Mouse (Mus musculus) adipose tissue, adult 10 weeks (tissue): ENCODE results near the gene Gclm. TPM values are rescaled to one million over a fixed set of nuclear protein-coding genes. Genes with fewer than 3 reads are reported as not detected.

Source experiments
- polyA plus RNA-seq: library from polyadenylated mRNA; stranded (reverse); fragments of 350-450 nt; fragmentation: Illumina TruSeq; extraction: RNeasy Lipid Tissue Mini Kit (QIAGEN cat#74804); gene quantifications from one replicate; pipeline ENCODE4 v1.2.3, GENCODE M21; 2014; ENCODE audit warnings: low read depth, low replicate concordance

Gene Gclm
- polyA plus RNA-seq, result 122 TPM

GRCm38 (mm10) chr3:122245215-122245877 lies at the start of gene Gclm:
TSS of gene Gclm (plus strand) at chr3:122245557.

GRCm38 (mm10) chr3:122274241-122275024 lies 29.1 kb downstream of the Gclm start, which contains the start of gene Dnttip2:
TSS of gene Dnttip2 (plus strand) at chr3:122274388.

GRCm38 (mm10) chr3:122293954-122294850 lies 48.8 kb downstream of the Gclm start, which contains the start of gene Bcar3:
TSS of gene Bcar3 (plus strand) at chr3:122294136.

Other genes starting within 250 kb of the Gclm start
- gene Abca4, start 201.1 kb upstream of the Gclm start, polyA plus RNA-seq, result 2.1 TPM
- gene Dnttip2, start 28.8 kb downstream of the Gclm start, polyA plus RNA-seq, result 25.2 TPM
- gene Bcar3, start 48.6 kb downstream of the Gclm start, polyA plus RNA-seq, result 29.4 TPM